Mouse (Mus musculus) heart, adult 2 months (tissue): ENCODE results near the gene Ell.

Experiments used
- CTCF ChIP-seq: fragments of 200-600 bp; IDR thresholded peaks from 2 replicates; pipeline ENCODE4 v1.8.1; 2022; ENCODE audit warnings: antibody characterized with exemption, mild to moderate bottlenecking, moderate library complexity
- POLR2A ChIP-seq: fragments of 200-500 bp; IDR thresholded peaks from 2 replicates; pipeline ENCODE4 v1.6.1; 2011; ENCODE audit warnings: mild to moderate bottlenecking, low read depth, low read length, control low read depth; ENCODE audit not compliant: insufficient read depth

GRCm38 (mm10) chr8:70616645-70617044 is 77.4 kb downstream of the Ell start:
- TF ChIP-seq CTCF (no peak), POLR2A (0 out of 2 replicates have a peak, but pooled peaks have one; percentile 39)
